Mouse (Mus musculus) neutrophil, adult 5-6 weeks (primary cell): ENCODE results near the gene Dlx2. TPM values are rescaled to one million over a fixed set of nuclear protein-coding genes. Genes with fewer than 3 reads are reported as not detected.

Source experiments
- ATAC-seq: fragments of 151-379, 151-347 bp; 2 replicates; pipeline ENCODE4 v1.8.0; 2017; ENCODE audit warnings: mild to moderate bottlenecking, moderate TSS enrichment; ENCODE audit not compliant: insufficient number of reproducible peaks, poor library complexity, low FRiP score, severe bottlenecking; ENCODE audit errors: extremely low read depth
- total RNA-seq: library from RNA; stranded (forward); fragments of 200-1000 nt; gene quantifications from 2 replicates; pipeline ENCODE4 v1.2.3, GENCODE M21; 2017

Dlx2 gene
- total RNA-seq, 1 experiment from 2014 or later = not detected

GRCm38 (mm10) chr2:71541418-71542226 is 4.9 kb downstream of the Dlx2 start:
- ATAC-seq = no peak

- ATAC-seq = no peak
Observed at GRCm38 (mm10) chr2:71540611-71541417, 5.7 kb downstream of the Dlx2 start.

- no peak for ATAC-seq
Observed at GRCm38 (mm10) chr2:71534242-71535052, 12.1 kb downstream of the Dlx2 start.

GRCm38 (mm10) chr2:71533094-71533493 is 13.5 kb downstream of the Dlx2 start:
- ATAC-seq = no peak

- ATAC-seq = no peak
Observed at GRCm38 (mm10) chr2:71531990-71532970, 14.3 kb downstream of the Dlx2 start.

- no peak for ATAC-seq
Observed at GRCm38 (mm10) chr2:71531124-71531590, 15.4 kb downstream of the Dlx2 start.

GRCm38 (mm10) chr2:71530391-71531123 is 16.0 kb downstream of the Dlx2 start:
- ATAC-seq = no peak

GRCm38 (mm10) chr2:71529511-71530351 is 16.8 kb downstream of the Dlx2 start:
- ATAC-seq = peak; percentile 42

- no peak for ATAC-seq
Observed at GRCm38 (mm10) chr2:71528714-71529510, 17.6 kb downstream of the Dlx2 start.

GRCm38 (mm10) chr2:71528014-71528713 is 18.4 kb downstream of the Dlx2 start, which contains the start of gene Dlx1:
Gene Dlx1, plus strand, starts transcription at chr2:71528113.
- no peak for ATAC-seq

- no peak for ATAC-seq
Observed at GRCm38 (mm10) chr2:71527323-71528013, 19.1 kb downstream of the Dlx2 start.

GRCm38 (mm10) chr2:71526595-71527322 is 19.8 kb downstream of the Dlx2 start:
- no peak for ATAC-seq

GRCm38 (mm10) chr2:71524763-71525162 is 21.8 kb downstream of the Dlx2 start:
- ATAC-seq = no peak

GRCm38 (mm10) chr2:71523431-71523830 is 23.1 kb downstream of the Dlx2 start:
- ATAC-seq = no peak
